Mouse (Mus musculus) embryo, embryonic 11 days (tissue): ENCODE measurements around the gene Gal3st1.

ENCODE experiments used
- DNase-seq: peaks from one replicate; pipeline ENCODE4 v3.0.0-alpha.2; 2015

The Gal3st1 gene

DNA sequence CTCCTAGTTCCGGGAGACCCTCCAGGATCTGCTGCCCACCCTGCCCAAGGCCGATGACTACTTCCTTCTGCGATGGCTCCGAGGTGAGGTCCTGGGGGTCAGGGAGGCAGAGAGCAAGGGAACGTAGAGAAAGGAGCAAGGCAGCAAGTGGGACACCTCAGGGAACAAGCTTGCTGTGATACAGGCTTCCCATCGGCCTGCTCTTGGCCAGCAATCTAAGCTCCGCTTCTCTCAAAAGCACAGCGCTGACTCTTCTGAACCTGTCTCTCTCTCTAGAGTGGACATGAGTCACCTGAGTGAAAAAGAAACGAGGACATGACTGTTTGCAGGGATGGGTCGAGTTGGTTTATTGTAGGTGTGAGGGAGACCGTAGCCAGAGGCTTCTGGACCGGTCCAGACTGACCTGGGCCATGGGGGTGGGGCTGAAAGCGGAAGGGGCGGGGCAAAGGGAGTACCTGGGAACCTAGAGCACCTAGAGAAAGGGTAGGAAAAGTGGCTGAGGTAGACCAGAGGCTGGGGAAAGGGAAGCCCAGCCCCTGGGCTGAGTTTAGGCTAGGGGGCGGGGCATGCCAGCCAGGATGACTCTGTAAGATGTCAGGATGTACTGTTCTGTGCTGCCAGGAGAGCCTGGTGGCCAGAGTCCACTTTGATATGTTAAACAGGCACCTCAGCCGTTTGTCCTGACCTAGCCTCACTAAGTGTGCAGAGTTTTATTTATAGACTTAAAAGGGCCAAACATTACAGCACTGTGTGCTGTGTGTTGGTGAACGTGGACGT is 51.9 kb downstream of the Gal3st1 start:
- DNase-seq: no peak

DNA sequence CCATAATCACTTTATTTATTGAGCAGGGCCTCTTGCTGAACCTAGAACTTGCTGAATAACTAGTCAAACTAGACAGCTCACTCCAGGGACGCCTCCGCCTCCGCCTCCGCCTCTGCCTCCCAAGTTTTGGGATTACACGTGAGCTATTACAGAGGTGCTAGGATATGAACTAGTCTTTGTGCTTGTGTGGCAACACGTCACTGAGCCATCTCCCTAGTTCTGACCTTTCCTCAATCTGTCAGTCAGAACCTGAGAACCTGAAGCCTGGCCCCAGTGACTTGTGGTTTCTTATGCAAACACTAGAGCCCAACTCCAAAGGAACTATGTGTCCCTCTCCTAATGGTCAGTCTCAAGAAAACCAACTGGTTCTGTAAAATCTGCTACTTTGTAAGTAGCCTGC is 52.5 kb downstream of the Gal3st1 start:
- no peak for DNase-seq

DNA sequence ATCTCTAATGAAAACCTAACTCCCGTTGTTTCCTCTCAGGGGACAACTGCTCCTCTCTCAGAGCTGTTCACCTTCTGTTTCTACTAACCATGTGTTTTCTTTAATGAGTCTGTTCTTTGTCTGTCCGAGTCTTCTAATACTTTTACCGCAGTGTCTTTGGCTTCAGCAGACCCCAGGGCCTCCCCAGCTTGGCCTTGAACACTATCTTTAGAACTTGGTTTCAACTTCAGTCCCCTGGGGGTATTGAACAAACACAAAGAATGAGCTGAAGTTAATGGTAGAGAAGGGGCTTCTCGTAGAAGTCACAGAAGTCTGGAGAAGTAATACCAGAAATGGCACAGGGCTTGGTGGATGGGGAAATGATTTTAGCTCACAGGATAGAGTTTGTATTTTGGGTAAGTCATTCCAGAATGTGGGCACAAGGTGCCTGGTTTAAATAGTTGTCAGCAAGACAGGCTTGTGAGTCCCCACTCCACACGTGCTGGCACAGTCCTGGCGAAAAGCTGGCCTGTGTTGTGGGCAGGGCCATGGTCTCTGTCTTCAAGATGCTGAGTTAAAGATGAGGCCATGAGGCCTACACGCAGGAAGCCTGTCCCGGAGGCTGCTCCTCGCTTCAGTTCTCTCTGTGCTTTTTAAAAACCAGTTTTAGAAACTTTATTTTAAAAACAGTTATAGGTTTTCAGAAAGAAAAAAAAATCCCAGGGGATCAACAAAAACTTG is 53.1 kb downstream of the Gal3st1 start:
- DNase-seq: no peak

DNA sequence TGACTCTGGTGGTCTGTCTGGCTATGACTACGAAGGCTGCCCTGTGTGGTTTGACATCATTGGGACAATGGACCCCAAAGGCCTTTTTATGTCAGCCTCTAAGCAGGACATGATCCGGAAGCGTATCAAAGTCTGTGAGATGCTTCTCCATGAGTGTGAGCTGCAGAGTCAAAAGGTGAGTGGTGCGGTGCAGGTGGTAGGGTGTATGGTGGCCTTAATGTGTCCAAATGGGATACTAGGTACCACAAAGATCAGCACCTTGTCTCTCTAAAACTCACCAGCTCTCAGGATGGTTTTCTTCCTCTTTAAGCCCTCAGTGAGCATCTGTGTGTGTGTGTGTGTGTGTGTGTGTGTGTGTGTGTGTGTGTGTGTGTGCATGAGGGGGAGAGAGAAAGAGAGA is 56.5 kb downstream of the Gal3st1 start:
- DNase-seq: no peak

DNA sequence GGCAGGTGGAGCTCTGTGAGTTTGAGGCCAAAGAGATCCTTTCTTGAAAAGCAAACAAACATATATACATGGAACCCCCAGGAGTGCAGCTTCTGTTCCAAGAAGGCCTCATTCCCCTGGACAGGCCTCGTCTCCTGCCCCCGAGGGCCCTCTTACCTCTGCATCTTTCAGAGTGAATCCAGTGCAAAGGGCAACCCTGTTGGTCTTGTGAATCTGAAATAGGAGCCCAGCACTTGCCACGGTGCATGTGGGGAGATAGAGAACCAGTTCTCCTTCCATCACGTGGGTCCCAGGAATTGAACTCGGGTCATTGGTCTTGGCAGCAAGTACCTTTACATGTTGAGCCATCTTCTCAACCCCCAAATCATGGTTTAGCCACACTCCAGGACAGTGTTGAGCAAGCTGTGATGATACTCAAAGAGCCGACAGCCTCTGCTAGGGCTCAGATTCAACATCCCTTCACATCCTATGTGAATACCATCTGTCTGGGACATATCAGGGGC is 57.7 kb downstream of the Gal3st1 start:
- DNase-seq: no peak

DNA sequence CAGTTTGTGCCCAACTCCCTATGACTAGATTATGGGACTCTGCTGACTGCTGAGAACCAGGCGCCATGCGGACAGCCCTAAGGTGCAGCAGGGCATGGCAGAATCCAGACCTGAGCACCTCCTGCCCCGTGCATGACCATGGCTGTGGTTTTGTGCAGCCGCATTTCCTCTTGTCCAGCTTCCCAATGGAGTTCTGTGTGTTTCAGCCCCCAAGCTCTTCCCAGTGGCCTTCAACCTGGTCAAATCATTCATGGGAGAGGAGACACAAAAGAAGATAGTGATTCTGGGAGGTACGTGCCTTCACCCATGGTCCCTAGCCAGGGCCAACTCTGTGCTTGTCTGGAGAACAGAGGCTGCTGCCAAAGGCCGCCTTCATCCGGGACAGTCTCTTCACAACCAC is 59.6 kb downstream of the Gal3st1 start:
- DNase-seq: no peak

DNA sequence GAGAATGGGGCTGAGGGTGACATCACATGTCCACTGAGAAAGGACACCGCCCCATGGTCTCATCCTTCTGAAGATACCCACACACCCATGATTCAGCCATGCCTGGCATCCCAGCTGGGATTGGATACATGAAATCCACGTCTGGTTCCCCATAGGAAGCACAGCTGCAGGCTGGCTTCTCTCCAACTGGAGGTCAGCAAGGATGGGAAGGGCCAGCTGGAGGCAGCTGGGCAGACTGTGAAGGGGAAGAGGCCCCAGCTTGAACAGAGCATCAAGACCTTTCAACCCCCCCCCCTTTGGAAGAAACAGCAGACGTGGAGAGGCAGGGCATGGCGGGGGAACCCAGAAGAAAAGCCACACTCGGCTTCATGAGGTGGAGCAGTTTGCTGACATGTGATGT is 63.1 kb downstream of the Gal3st1 start:
- DNase-seq: no peak

DNA sequence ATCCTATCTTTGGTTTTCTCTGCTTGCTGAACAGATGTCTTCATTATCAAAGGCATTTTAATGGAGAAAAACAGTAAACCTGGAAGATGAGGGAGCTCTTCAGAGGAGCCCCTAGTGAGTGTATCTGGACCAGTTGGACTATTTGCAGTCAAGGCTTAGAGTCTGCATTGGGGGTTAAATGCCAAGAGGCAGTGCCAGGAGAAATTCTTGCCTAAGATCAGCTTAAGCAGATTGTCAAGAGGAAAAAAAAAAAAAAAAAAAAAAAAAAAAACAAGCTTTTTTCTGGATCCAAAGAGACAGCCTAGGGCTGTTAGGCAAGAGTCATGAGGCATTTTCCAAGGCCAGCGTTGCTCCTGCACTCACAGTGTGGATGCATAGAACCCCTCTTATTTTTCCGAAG is 64.3 kb downstream of the Gal3st1 start:
- DNase-seq: no peak

DNA sequence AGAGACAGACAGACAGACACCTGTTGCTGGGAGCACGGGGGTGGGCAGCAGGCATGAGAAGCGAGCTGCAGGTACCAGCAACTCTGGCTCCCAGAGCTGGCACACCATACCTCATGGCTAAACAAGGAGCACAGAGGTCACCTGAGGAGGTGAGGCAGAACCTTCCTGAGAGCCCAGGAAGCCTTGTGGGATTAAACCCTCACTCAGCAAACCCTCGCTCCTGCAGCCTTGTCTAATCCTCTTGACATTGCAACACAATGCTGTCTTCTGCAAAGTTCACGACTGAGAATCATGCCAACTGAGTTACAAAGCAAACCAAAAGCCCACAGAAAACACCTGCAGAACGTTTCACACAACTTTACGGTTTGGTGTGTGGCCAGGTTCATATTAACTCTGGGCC is 65.0 kb downstream of the Gal3st1 start:
- no peak for DNase-seq
